Mouse (Mus musculus) embryonic fibroblast, embryonic 13.5 days (primary cell): ENCODE results near the gene Mall.

ENCODE experiments used
- CTCF ChIP-seq: IDR thresholded peaks from 2 replicates; pipeline ENCODE4 v1.5.1; 2011; ENCODE audit warnings: mild to moderate bottlenecking, control low read depth, low read length, moderate library complexity, borderline replicate concordance; ENCODE audit not compliant: insufficient read depth
- POLR2A ChIP-seq: IDR thresholded peaks from 2 replicates; pipeline ENCODE4 v1.6.1; 2011; ENCODE audit warnings: low read depth, mild to moderate bottlenecking, control low read depth, low read length, moderate library complexity

- TF ChIP-seq POLR2A (no peak), CTCF (no peak)
These were observed 61.8 kb downstream of the Mall start for GRCm38 (mm10) chr2:127667843-127668506.
